Mouse (Mus musculus) forebrain, embryonic 11.5 days (tissue): ENCODE results near the gene Olfr551. TPM values are rescaled to one million over a fixed set of nuclear protein-coding genes. Genes with fewer than 3 reads are reported as not detected.

Experiments used
- ATAC-seq: fragments of 200-750 bp; cut with Nextera tagmentation; replicated peaks from 2 replicates; pipeline ENCODE4 v1.8.0; 2017; ENCODE audit warnings: moderate TSS enrichment; ENCODE audit not compliant: low FRiP score
- DNase-seq: peaks from one replicate; pipeline ENCODE4 v3.0.0-alpha.2; 2017; ENCODE audit warnings: low spot score
- H3K27ac ChIP-seq: fragments of 300-500 bp; sonication (generic); 2 replicates; pipeline ENCODE4 v1.5.1; 2014; ENCODE audit warnings: low read depth, low read length
- H3K27me3 ChIP-seq: fragments of 300-500 bp; sonication (generic); 2 replicates; pipeline ENCODE4 v1.6.1; 2014; ENCODE audit warnings: mild to moderate bottlenecking, low read length, mixed read lengths; ENCODE audit not compliant: control insufficient read depth, insufficient read depth
- H3K36me3 ChIP-seq: fragments of 300-500 bp; sonication (generic); 2 replicates; pipeline ENCODE4 v1.6.1; 2014; ENCODE audit warnings: mild to moderate bottlenecking, low read length, moderate library complexity, mixed read lengths; ENCODE audit not compliant: control insufficient read depth, insufficient read depth
- H3K4me1 ChIP-seq: fragments of 300-500 bp; sonication (generic); replicated peaks from 2 replicates; pipeline ENCODE4 v1.6.1; 2014; ENCODE audit warnings: low read length, mixed read lengths; ENCODE audit not compliant: control insufficient read depth, insufficient read depth
- H3K4me2 ChIP-seq: fragments of 300-500 bp; sonication (generic); 2 replicates; pipeline ENCODE4 v1.6.1; 2014; ENCODE audit warnings: low read depth, mild to moderate bottlenecking, low read length, moderate library complexity, mixed read lengths; ENCODE audit not compliant: severe bottlenecking
- H3K4me3 ChIP-seq: fragments of 300-500 bp; sonication (generic); 2 replicates; pipeline ENCODE4 v1.5.1; 2014; ENCODE audit warnings: low read depth, low read length
- H3K9ac ChIP-seq: fragments of 300-500 bp; sonication (generic); 2 replicates; pipeline ENCODE4 v1.6.1; 2014; ENCODE audit warnings: low read length
- H3K9me3 ChIP-seq: fragments of 300-500 bp; sonication (generic); 2 replicates; pipeline ENCODE4 v1.6.1; 2016; ENCODE audit warnings: low read length, mixed read lengths; ENCODE audit not compliant: control insufficient read depth
- WGBS: fragments of 180-500 bp; shearing (Covaris S2); extraction: QIAGEN DNeasy Blood & Tissue Kit; methylation state at CpG from one replicate; pipeline ENCODE4 v1.1.7; 2014; 5-methylcytosine and 5-hydroxymethylcytosine counted together
- polyA plus RNA-seq: library from polyadenylated mRNA; unstranded; fragments of >200 nt; fragmentation: Nextera tagmentation; extraction: Ambion mirVana; gene quantifications from 2 replicates; pipeline ENCODE4 v1.2.1, GENCODE M21; 2014

The Olfr551 gene
- polyA plus RNA-seq, 1 experiment from 2014 or later = not detected

- ATAC-seq (no peak), DNase-seq (no peak)
- Histone ChIP-seq H3K9me3 (no peaks in the 10 kb centered on the region), H3K4me2 (no peak within 1 kb of the TSS), H3K36me3 (no peaks in the 10 kb centered on the region), H3K9ac (no peak within 1 kb of the TSS), H3K27me3 (no peaks in the 10 kb centered on the region), H3K27ac (no peak within 1 kb of the TSS), H3K4me1 (no peaks in the 10 kb centered on the region), H3K4me3 (no peak within 1 kb of the TSS)
- WGBS = 78% methylated on average over 1 of the region's 1 CpGs
Measured at GRCm38 (mm10) chr7:102534449-102534848, 57.2 kb downstream of the Olfr551 start, which contains the start of gene Olfr547. Olfr547 (plus strand) TSS chr7:102534749.

Other genes with a start within 250 kb of the Olfr551 start
- gene Rrm1, start 150.2 kb downstream of the Olfr551 start, polyA plus RNA-seq = 274 and 290 TPM in 2 replicates
- gene Olfr543, start 110.2 kb downstream of the Olfr551 start, polyA plus RNA-seq = 1.0 and 1.5 TPM in 2 replicates
- 0.11 and 0.40 TPM in 2 replicates for gene Olfr544, start 103.6 kb downstream of the Olfr551 start, polyA plus RNA-seq
- gene Olfr545, start 92.3 kb downstream of the Olfr551 start, polyA plus RNA-seq = 0.09 and 0.12 TPM in 2 replicates
- gene Olfr547, start 57.1 kb downstream of the Olfr551 start, polyA plus RNA-seq = not detected in 2 replicates
- not detected in 2 replicates for gene Olfr548-ps1, start 51.0 kb downstream of the Olfr551 start, polyA plus RNA-seq
- not detected in 2 replicates for gene Olfr549, start 42.0 kb downstream of the Olfr551 start, polyA plus RNA-seq
- gene Trim21, start 26.4 kb downstream of the Olfr551 start, polyA plus RNA-seq = 0.16 and 0.25 TPM in 2 replicates
- gene Olfr550, start 20.4 kb downstream of the Olfr551 start, polyA plus RNA-seq = not detected in 2 replicates
- gene Olfr552, start 5.9 kb upstream of the Olfr551 start, polyA plus RNA-seq = not detected in 2 replicates
- gene Olfr553, start 26.3 kb upstream of the Olfr551 start, polyA plus RNA-seq = not detected in 2 replicates
- not detected in 2 replicates for gene Olfr554, start 46.5 kb upstream of the Olfr551 start, polyA plus RNA-seq
- not detected in 2 replicates for gene Olfr555, start 66.9 kb upstream of the Olfr551 start, polyA plus RNA-seq
- not detected in 2 replicates for gene Olfr556, start 73.0 kb upstream of the Olfr551 start, polyA plus RNA-seq
- gene Trim68, start 95.4 kb upstream of the Olfr551 start, polyA plus RNA-seq = 11.0 and 12.0 TPM in 2 replicates
- gene Olfr557, start 104.0 kb upstream of the Olfr551 start, polyA plus RNA-seq = not detected in 2 replicates
- not detected in 2 replicates for gene Olfr558, start 110.3 kb upstream of the Olfr551 start, polyA plus RNA-seq
- not detected in 2 replicates for gene Olfr33, start 127.2 kb upstream of the Olfr551 start, polyA plus RNA-seq
- gene Olfr559, start 135.6 kb upstream of the Olfr551 start, polyA plus RNA-seq = not detected in 2 replicates
- gene Olfr560, start 167.5 kb upstream of the Olfr551 start, polyA plus RNA-seq = not detected in 2 replicates
- not detected in 2 replicates for gene Olfr78, start 167.6 kb upstream of the Olfr551 start, polyA plus RNA-seq
- not detected in 2 replicates for gene Olfr561, start 179.3 kb upstream of the Olfr551 start, polyA plus RNA-seq
- gene Olfr564, start 211.6 kb upstream of the Olfr551 start, polyA plus RNA-seq = not detected in 2 replicates